Mouse (Mus musculus) liver, embryonic 15.5 days (tissue): ENCODE data around the gene Ntsr1. TPM values are rescaled to one million over a fixed set of nuclear protein-coding genes. Genes with fewer than 3 reads are reported as not detected.

Experiments used
- ATAC-seq: fragments of 200-750 bp; cut with Nextera tagmentation; 2 replicates; pipeline ENCODE4 v1.8.0; 2017; ENCODE audit warnings: moderate number of reproducible peaks, mild to moderate bottlenecking, moderate library complexity; ENCODE audit not compliant: insufficient read depth
- H3K27ac ChIP-seq: fragments of 300-500 bp; sonication (generic); replicated peaks from 2 replicates; pipeline ENCODE4 v1.5.1; 2015; ENCODE audit warnings: mild to moderate bottlenecking, inconsistent platforms
- H3K27me3 ChIP-seq: fragments of 300-500 bp; sonication (generic); 2 replicates; pipeline ENCODE4 v1.6.1; 2015; ENCODE audit warnings: mild to moderate bottlenecking, inconsistent platforms
- H3K36me3 ChIP-seq: fragments of 300-500 bp; sonication (generic); replicated peaks from 2 replicates; pipeline ENCODE4 v1.6.1; 2015; ENCODE audit warnings: moderate library complexity, mild to moderate bottlenecking, inconsistent platforms
- H3K4me1 ChIP-seq: fragments of 300-500 bp; sonication (generic); replicated peaks from 2 replicates; pipeline ENCODE4 v1.6.1; 2015; ENCODE audit warnings: inconsistent platforms
- H3K4me2 ChIP-seq: fragments of 300-500 bp; sonication (generic); 2 replicates; pipeline ENCODE4 v1.6.1; 2015; ENCODE audit warnings: moderate library complexity, mild to moderate bottlenecking, inconsistent platforms
- H3K4me3 ChIP-seq: fragments of 300-500 bp; sonication (generic); replicated peaks from 2 replicates; pipeline ENCODE4 v1.5.1; 2015; ENCODE audit warnings: mild to moderate bottlenecking, inconsistent platforms
- H3K9ac ChIP-seq: fragments of 300-500 bp; sonication (generic); 2 replicates; pipeline ENCODE4 v1.6.1; 2015; ENCODE audit warnings: moderate library complexity, mild to moderate bottlenecking, inconsistent platforms
- H3K9me3 ChIP-seq: fragments of 300-500 bp; sonication (generic); replicated peaks from 2 replicates; pipeline ENCODE4 v1.6.1; 2016; ENCODE audit warnings: inconsistent platforms
- WGBS: fragments of 180-500 bp; shearing (Covaris S2); methylation state at CpG from one replicate; pipeline ENCODE4 v1.1.7; 2015; ENCODE audit warnings: mixed read lengths; ENCODE audit not compliant: insufficient replicate concordance; 5-methylcytosine and 5-hydroxymethylcytosine counted together
- polyA plus RNA-seq: library from polyadenylated mRNA; unstranded; fragments of >200 nt; fragmentation: Nextera tagmentation; extraction: Ambion mirVana; gene quantifications from 2 replicates; pipeline ENCODE4 v1.2.1, GENCODE M21; 2015

Ntsr1 gene
- polyA plus RNA-seq, 1 experiment from 2014 or later = 0.06 TPM

DNA sequence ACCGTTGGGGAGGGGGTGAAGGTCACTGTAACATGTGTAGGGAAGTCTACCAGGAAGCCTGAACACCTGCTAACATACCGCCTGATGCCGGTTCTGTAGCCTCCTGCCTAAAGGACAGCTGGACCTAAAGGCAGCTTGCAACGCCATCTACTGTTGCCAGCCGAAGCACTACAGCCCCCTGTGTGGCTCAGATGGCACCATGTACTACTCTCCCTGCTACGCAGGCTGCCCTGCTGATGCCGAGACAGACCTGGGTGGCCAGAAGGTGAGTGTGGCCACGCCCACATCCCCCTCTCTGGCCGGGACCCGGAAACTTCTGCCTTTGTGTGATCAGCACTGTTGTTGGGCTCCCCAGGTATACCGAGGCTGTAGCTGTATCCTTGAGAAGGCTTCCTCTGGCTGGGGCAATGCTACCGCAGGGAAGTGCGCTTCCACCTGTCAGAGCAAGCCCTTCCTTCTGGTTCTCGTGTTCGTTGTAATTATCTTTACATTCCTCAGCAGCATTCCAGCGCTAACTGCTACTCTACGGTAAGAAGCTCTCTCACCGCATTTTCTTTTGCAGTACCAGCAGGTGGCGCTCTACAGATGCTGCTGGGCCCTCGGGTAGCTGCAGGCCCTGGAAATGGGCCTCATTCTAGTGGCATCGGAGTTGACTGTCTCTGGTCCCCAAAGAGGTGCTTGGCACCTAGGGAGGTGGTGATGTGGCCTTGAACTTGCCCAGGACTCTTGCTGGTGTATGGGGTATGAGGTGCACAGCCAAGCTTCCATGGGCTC, 27.3 kb upstream of the Ntsr1 start:
- ATAC-seq = no peak
- no peak overlapping the region for H3K4me2 ChIP-seq

DNA sequence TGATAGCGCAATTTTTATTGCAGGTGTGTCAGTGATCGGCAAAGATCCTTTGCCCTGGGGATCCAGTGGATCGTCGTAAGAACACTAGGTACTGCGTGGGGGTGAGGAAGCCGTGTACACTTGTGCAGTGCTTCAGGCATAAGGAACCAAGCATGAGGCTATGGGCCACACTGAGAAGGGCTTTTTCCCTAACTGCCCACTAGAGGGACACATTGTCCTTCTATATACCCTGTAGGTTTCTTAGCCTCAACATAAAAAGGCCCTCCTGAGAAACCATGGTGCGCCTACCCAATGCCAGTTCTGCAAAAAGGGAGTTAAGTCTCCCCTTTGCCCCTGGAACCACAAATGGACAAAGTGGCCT, 26.7 kb upstream of the Ntsr1 start:
- ATAC-seq = no peak
- Histone ChIP-seq H3K4me3 (no peak overlapping the region), H3K4me1 (0 out of 2 replicates have a peak, but pooled peaks cover 4% of the 10 kb centered on the region), H3K27ac (no peak overlapping the region), H3K27me3 (peaks cover 7% of the 10 kb centered on the region), H3K9me3 (no peaks in the 10 kb centered on the region), H3K4me2 (no peak overlapping the region), H3K9ac (no peak overlapping the region), H3K36me3 (no peaks in the 10 kb centered on the region)
- WGBS = 44% methylated on average over 7 of the region's 7 CpGs

More for the DNA sequence above, 27.3 kb upstream of the Ntsr1 start:
- WGBS = 20% methylated on average over 21 of the region's 21 CpGs
- H3K9me3 ChIP-seq = no peaks in the 10 kb centered on the region
- no peak overlapping the region for H3K4me3 ChIP-seq
- H3K27ac ChIP-seq = no peak overlapping the region
- H3K9ac ChIP-seq = no peak overlapping the region
- H3K27me3 ChIP-seq = peaks cover 7% of the 10 kb centered on the region
- 0 out of 2 replicates have a peak, but pooled peaks cover 4% of the 10 kb centered on the region for H3K4me1 ChIP-seq
- no peaks in the 10 kb centered on the region for H3K36me3 ChIP-seq

DNA sequence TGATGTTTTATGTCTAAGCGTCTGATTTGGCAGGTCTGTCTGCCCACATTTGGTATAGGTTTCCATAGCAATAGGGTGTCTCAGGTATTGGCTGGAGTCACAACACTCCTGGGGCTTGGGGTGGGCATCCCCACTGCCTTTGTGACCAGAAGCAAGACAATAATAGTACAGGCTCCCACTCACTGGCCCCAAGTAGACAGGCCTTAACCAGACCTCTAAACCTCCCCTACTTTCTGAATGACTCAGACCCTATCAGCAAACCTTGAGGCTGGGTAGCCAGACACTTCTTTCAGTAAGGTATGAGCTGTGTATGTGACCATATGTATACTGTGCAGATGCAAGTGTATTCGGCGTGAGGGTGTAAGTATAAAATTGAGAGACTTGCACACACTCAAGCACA, 24.9 kb upstream of the Ntsr1 start:
- peaks cover 7% of the 10 kb centered on the region for H3K27me3 ChIP-seq
- H3K27ac ChIP-seq = no peak overlapping the region
- WGBS = 63% methylated on average over 3 of the region's 3 CpGs
- no peak overlapping the region for H3K9ac ChIP-seq
- H3K4me3 ChIP-seq = no peak overlapping the region
- H3K36me3 ChIP-seq = no peaks in the 10 kb centered on the region
- ATAC-seq = no peak
- 0 out of 2 replicates have a peak, but pooled peaks cover 4% of the 10 kb centered on the region for H3K4me1 ChIP-seq
- no peak overlapping the region for H3K4me2 ChIP-seq
- H3K9me3 ChIP-seq = no peaks in the 10 kb centered on the region

DNA sequence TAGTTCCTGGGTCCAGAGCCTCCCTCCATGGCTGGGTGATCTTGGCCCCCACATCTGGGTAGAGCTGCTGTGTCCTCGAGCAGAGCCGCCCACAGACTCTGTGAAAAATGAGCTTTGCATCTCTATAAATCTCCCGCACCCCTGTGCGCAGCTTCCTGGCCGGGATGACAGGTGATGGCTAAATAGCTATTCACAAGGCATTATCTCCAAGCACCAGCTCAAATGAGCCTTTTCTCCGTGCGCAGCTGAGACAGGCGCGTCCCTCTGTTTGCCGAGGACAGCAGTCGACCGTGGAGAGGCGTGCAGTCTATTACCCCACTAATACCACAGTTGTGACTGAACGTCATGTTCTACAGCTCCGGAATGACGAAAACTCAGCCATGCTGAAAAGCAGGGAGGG, 17.5 kb upstream of the Ntsr1 start:
- no peak overlapping the region for H3K4me2 ChIP-seq
- H3K4me1 ChIP-seq = no peaks in the 10 kb centered on the region
- H3K27ac ChIP-seq = no peak overlapping the region
- H3K4me3 ChIP-seq = no peak overlapping the region
- H3K9ac ChIP-seq = no peak overlapping the region
- peaks cover 23% of the 10 kb centered on the region for H3K27me3 ChIP-seq
- no peaks in the 10 kb centered on the region for H3K9me3 ChIP-seq
- no peak for ATAC-seq
- H3K36me3 ChIP-seq = no peaks in the 10 kb centered on the region
- WGBS = 31% methylated on average over 16 of the region's 16 CpGs

DNA sequence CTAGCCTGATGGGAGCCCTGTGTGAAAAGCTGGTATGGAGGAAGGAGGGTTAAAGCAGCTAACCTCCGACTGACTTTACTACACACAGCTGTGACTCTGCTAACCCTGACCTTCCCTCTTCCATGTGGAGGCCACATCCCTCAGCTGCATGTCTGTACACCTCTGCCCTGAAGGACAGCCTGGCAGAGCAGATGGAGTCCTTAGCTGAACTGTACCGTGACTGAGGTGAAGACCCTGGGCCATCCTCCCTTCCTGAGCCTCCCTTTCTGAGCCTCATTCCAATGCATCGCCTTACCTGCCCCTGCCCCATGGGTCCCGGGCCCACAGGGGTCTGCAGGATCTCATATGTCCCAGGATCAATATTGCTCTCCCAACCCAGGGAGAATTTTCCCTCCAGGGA, 14.9 kb upstream of the Ntsr1 start:
- Histone ChIP-seq H3K27me3 (peaks cover 42% of the 10 kb centered on the region), H3K9ac (no peak overlapping the region), H3K27ac (no peak overlapping the region), H3K4me3 (no peak overlapping the region), H3K36me3 (no peaks in the 10 kb centered on the region), H3K4me2 (no peak overlapping the region), H3K9me3 (no peaks in the 10 kb centered on the region), H3K4me1 (no peaks in the 10 kb centered on the region)
- ATAC-seq = no peak
- 54% methylated on average over 4 of the region's 4 CpGs for WGBS

DNA sequence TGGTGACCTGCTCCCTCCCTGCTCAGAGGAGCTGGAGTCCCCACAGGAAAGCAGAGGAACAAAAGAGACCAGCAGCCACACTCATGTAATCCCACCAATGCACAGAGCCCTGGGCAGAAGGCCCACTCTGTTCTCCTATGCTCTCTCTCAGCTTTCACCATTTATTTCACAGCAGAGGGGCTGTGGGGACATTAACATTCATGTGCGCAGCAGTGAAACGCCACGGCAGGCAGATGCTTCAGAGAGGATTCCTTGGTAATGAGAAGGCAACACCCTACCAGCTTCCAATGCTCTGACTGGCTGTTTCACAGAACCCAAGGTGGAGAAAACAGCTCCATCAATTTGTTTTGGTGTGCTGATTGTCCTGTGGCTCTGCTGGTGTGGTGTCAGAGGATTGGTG, 14.5 kb upstream of the Ntsr1 start:
- Histone ChIP-seq H3K27me3 (peaks cover 42% of the 10 kb centered on the region), H3K36me3 (no peaks in the 10 kb centered on the region), H3K4me2 (no peak overlapping the region), H3K4me1 (no peaks in the 10 kb centered on the region), H3K27ac (no peak overlapping the region), H3K9ac (no peak overlapping the region), H3K4me3 (no peak overlapping the region), H3K9me3 (no peaks in the 10 kb centered on the region)
- no peak for ATAC-seq
- 62% methylated on average over 3 of the region's 3 CpGs for WGBS

DNA sequence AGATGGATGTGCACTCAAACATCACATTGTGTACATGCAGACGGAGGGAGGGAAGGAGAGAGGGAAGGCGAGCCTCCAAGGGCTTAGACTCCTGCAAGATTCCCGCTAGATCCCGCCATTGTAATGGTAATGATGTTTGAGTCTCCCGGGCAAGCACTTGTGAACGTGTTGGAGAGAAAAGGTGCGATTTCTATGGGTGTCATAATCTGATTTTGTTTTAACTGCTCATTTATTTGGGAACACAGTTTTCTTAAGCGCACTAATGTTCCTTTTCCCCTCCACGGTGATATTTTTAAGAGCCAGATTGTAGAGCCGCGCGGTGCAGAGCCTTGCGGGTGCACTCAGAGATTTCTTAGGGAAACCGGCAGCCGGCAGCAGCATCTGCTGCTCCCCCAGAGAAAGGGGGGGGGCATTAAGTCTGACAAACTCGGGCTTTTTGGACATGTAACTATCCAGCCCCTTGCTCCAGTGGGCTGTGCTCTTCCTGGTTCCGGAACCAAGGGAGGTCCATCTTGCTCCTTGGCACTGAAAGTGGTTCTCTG, 11.5 kb upstream of the Ntsr1 start:
- H3K36me3 ChIP-seq = no peaks in the 10 kb centered on the region
- no peak overlapping the region for H3K4me3 ChIP-seq
- H3K9me3 ChIP-seq = no peaks in the 10 kb centered on the region
- no peak overlapping the region for H3K9ac ChIP-seq
- no peak overlapping the region for H3K4me2 ChIP-seq
- 21% methylated on average over 17 of the region's 17 CpGs for WGBS
- H3K27ac ChIP-seq = no peak overlapping the region
- H3K27me3 ChIP-seq = peaks cover 23% of the 10 kb centered on the region
- no peak for ATAC-seq
- no peaks in the 10 kb centered on the region for H3K4me1 ChIP-seq

DNA sequence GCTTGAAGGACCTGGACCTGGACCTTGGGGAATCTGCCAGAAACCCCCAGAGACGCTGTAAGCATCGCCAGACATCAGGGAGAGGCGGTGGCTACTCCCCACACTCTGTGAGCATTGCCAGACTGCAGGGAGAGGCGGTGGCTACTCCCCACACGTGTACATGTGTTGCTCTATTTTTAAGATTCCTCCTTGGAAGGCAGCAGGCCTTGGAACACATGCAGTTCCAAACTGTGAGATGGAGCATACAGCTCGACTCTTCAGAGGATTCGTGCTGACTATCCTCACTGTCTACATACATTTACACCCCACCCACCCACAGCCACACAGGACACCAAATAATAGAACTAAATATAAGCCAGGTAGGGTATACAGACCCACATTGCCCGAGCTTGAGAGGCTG, 3.9 kb upstream of the Ntsr1 start:
- no peak overlapping the region for H3K4me3 ChIP-seq
- H3K4me2 ChIP-seq = no peak overlapping the region
- H3K9ac ChIP-seq = no peak overlapping the region
- ATAC-seq = no peak
- peaks cover 34% of the 10 kb centered on the region for H3K27me3 ChIP-seq
- H3K36me3 ChIP-seq = no peaks in the 10 kb centered on the region
- no peak overlapping the region for H3K27ac ChIP-seq
- WGBS = 49% methylated on average over 8 of the region's 8 CpGs
- no peaks in the 10 kb centered on the region for H3K9me3 ChIP-seq
- H3K4me1 ChIP-seq = no peaks in the 10 kb centered on the region

DNA sequence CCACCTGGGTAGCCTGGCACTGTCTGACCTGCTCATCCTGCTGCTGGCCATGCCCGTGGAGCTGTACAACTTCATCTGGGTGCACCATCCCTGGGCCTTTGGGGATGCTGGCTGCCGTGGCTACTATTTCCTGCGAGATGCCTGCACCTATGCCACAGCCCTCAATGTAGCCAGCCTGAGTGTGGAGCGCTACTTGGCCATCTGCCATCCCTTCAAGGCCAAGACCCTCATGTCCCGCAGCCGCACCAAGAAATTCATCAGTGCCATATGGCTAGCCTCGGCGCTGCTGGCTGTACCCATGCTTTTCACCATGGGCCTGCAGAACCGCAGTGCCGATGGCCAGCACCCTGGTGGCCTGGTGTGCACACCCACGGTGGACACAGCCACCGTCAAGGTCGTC, 950 bp downstream of the Ntsr1 start:
- H3K36me3 ChIP-seq = no peaks in the 10 kb centered on the region
- H3K9me3 ChIP-seq = no peaks in the 10 kb centered on the region
- no peak for ATAC-seq
- no peak overlapping the region for H3K4me2 ChIP-seq
- WGBS = 37% methylated on average over 13 of the region's 13 CpGs
- no peak overlapping the region for H3K27ac ChIP-seq
- H3K9ac ChIP-seq = no peak overlapping the region
- peaks cover 49% of the 10 kb centered on the region for H3K27me3 ChIP-seq
- H3K4me3 ChIP-seq = no peak overlapping the region
- H3K4me1 ChIP-seq = no peaks in the 10 kb centered on the region

DNA sequence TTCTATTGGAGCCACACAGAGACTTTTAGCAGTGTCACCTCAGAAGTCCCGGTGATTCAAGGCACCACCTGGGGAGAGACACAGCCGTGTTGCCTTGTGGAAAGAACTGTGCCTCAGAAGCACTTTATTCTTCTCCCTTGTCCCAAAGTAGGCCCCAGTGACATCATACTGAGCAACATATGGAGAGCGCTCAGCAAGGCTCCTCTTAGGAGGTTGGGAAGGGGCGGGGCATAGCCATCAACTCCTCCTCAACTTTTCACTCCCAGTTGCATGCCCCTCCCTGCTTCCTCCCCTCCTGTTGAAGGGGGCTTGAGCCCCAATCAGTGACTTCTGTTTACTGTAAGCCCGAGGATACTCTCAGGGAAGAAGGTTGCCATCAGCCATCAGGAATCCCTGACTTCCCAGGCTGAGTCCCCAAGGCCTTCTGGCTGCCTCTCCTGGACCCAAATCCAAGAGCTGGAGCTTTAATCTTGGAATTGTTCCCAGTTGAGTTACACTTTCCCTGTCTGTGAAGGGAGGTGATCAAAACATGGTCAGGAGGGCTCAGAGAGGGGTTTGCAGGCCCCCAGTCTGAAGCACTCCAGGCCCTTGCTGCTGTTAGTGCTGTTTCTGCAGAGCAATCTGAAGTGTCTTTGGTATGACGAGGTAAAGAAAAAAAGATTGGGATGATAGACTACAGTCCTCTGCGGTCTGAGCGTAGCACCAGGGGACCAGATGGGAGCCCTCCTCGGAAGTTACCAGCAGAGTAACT, 1.6 kb downstream of the Ntsr1 start:
- Histone ChIP-seq H3K9me3 (no peaks in the 10 kb centered on the region), H3K4me3 (no peak overlapping the region), H3K9ac (no peak overlapping the region), H3K36me3 (no peaks in the 10 kb centered on the region), H3K27me3 (peaks cover 49% of the 10 kb centered on the region), H3K4me1 (no peaks in the 10 kb centered on the region), H3K27ac (no peak overlapping the region), H3K4me2 (no peak overlapping the region)
- 26% methylated on average over 9 of the region's 9 CpGs for WGBS
- ATAC-seq = no peak

DNA sequence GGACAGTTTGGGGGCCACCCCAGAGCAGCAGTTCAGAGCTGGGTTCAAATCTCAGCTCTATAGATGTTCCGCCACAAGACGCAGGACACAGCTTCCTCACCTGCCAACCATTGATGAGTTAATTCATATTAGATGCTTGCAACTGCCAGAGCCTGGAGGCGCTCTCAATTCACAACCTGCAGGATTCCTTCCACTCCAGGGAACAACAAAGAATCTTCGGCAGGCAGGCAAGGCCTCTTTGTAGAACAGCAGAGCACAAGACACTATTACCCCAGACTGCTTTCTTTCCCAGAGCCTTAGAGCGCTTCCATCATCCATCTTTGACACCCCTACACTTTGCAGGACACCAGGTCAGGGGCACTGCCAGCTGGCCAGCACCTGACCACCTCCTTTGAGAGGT, 6.5 kb downstream of the Ntsr1 start:
- ATAC-seq = no peak
- no peaks in the 10 kb centered on the region for H3K36me3 ChIP-seq
- no peaks in the 10 kb centered on the region for H3K4me1 ChIP-seq
- no peak overlapping the region for H3K9ac ChIP-seq
- H3K27ac ChIP-seq = no peak overlapping the region
- H3K9me3 ChIP-seq = no peaks in the 10 kb centered on the region
- no peak overlapping the region for H3K4me2 ChIP-seq
- WGBS = 67% methylated on average over 5 of the region's 5 CpGs
- H3K27me3 ChIP-seq = peaks cover 12% of the 10 kb centered on the region
- no peak overlapping the region for H3K4me3 ChIP-seq
